Mouse (Mus musculus) skeletal muscle tissue, adult 2 months (tissue): ENCODE data around the gene Csrp3.

Experiments used
- DNase-seq: peaks from one replicate; pipeline ENCODE4 v3.0.0-alpha.2; 2012; ENCODE audit warnings: low read depth, low spot score

Csrp3 gene

GRCm38 (mm10) chr7:48829177-48829910 lies 18.5 kb downstream of the Csrp3 start:
- no peak for DNase-seq

GRCm38 (mm10) chr7:48825170-48825569 lies 22.7 kb downstream of the Csrp3 start:
- DNase-seq = no peak

- no peak for DNase-seq
Observed at GRCm38 (mm10) chr7:48824671-48825070, 23.2 kb downstream of the Csrp3 start.

GRCm38 (mm10) chr7:48823621-48824020 lies 24.2 kb downstream of the Csrp3 start:
- DNase-seq = no peak

- no peak for DNase-seq
Observed at GRCm38 (mm10) chr7:48821654-48822053, 26.2 kb downstream of the Csrp3 start.

DNA sequence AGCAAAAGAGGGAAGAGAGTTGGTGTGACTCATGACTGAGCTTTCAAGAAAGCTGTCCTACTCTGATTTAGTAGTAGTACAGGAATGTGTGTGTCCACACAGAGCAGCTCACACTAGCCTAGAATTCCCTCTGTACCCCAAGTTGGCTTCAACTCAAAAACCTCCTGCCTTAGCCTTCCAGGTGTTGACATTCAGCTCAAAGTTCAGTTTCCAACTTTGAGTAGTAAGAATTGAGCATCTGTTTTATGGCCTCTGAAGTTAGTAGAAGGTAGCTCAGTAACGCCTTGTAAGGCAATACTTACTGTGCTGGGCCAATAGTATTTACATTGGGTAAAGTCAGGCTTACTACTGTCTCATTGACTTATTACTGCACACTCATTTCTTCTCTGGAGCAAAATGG lies 34.2 kb downstream of the Csrp3 start:
- no peak for DNase-seq

- DNase-seq = no peak
Observed at GRCm38 (mm10) chr7:48812358-48812757, 35.5 kb downstream of the Csrp3 start.

- DNase-seq = no peak
Observed at GRCm38 (mm10) chr7:48810652-48811051, 37.2 kb downstream of the Csrp3 start.

- no peak for DNase-seq
Observed at GRCm38 (mm10) chr7:48806587-48806986, 41.2 kb downstream of the Csrp3 start.

DNA sequence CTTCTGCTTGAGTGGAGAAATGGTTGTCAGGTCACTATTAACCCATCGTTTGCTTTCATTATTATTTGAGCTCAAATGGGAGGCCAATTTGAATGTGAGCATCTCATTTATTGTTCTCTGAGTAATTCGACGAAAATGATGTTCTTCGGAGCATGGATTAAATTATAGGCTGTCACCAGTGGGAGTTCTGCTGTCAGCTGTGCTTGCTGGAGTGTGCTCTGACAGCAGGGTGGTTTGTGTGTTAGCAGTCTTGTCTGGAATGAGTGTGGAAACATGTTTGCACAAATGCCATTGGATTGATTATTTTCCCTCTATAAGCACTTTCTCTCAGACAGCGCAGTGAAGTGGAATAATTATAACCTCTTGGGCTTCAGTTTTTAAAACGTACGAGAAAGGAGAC lies 44.5 kb downstream of the Csrp3 start:
- no peak for DNase-seq

- DNase-seq = no peak
Observed at GRCm38 (mm10) chr7:48795130-48795529, 52.7 kb downstream of the Csrp3 start.

GRCm38 (mm10) chr7:48791412-48791811 lies 56.4 kb downstream of the Csrp3 start:
- DNase-seq = no peak

DNA sequence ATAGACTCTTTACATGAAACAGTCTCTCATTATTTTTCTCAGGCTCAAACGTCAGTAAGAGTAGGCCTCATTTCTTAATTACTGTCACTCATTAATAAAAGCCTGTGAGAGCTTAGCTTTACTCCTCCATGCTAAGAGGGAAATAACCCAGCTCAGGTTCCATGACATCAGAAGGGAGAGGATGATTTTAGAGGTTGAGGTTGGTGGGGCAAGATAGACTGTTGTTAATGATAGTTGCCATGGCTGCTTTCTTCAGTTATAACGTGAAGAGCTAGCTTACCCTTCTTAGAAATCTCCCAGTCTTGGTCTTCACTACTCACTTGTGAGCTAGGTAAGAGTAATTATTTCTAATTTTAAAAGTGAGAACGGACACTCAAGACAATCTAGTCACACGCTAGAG lies 57.7 kb downstream of the Csrp3 start:
- DNase-seq = no peak

- peak; percentile 76 for DNase-seq
Observed at GRCm38 (mm10) chr7:48788851-48789572, 58.8 kb downstream of the Csrp3 start, which contains the start of gene Zdhhc13. Zdhhc13 (plus strand) TSS chr7:48789003.

- peak; percentile 13 for DNase-seq
Observed at GRCm38 (mm10) chr7:48788348-48788747, 59.5 kb downstream of the Csrp3 start.

- no peak for DNase-seq
Observed at GRCm38 (mm10) chr7:48784773-48785523, 62.9 kb downstream of the Csrp3 start.

GRCm38 (mm10) chr7:48782432-48782831 lies 65.4 kb downstream of the Csrp3 start:
- no peak for DNase-seq
